Mouse (Mus musculus): ENCODE data around the gene Lsm7.

Lsm7 gene

GRCm38 (mm10) chr10:80812391-80813041, 42.5 kb downstream of the Lsm7 start:
- no peak for DNase-seq (ENCODE audit: low spot score)

- no peak for DNase-seq (ENCODE audit: low spot score)
Measured at GRCm38 (mm10) chr10:80810084-80810483, 44.9 kb downstream of the Lsm7 start.

- DNase-seq (ENCODE audit: low spot score): no peak
Measured at GRCm38 (mm10) chr10:80808985-80809632, 45.9 kb downstream of the Lsm7 start.

GRCm38 (mm10) chr10:80808099-80808984, 46.7 kb downstream of the Lsm7 start:
- no peak for DNase-seq (ENCODE audit: low spot score)

GRCm38 (mm10) chr10:80807057-80807627, 47.9 kb downstream of the Lsm7 start:
- DNase-seq (ENCODE audit: low spot score): no peak

GRCm38 (mm10) chr10:80806341-80807056, 48.5 kb downstream of the Lsm7 start:
- DNase-seq (ENCODE audit: low spot score): no peak

GRCm38 (mm10) chr10:80805925-80806324, 49.1 kb downstream of the Lsm7 start:
- no peak for DNase-seq (ENCODE audit: low spot score)

- DNase-seq (ENCODE audit: low spot score): no peak
Measured at GRCm38 (mm10) chr10:80805322-80805721, 49.7 kb downstream of the Lsm7 start.

GRCm38 (mm10) chr10:80804916-80805315, 50.1 kb downstream of the Lsm7 start, which contains the start of gene Amh:
Gene Amh (plus strand): TSS chr10:80805243.
- DNase-seq (ENCODE audit: low spot score): no peak

GRCm38 (mm10) chr10:80804340-80804739, 50.7 kb downstream of the Lsm7 start:
- no peak for DNase-seq (ENCODE audit: low spot score)

GRCm38 (mm10) chr10:80802996-80803395, 52.0 kb downstream of the Lsm7 start:
- no peak for DNase-seq (ENCODE audit: low spot score)
